Mouse (Mus musculus): Measurements from ENCODE around the gene Vsx1.

Vsx1 gene

GRCm38 (mm10) chr2:150689223-150689800 is at the start of gene Vsx1:
Vsx1 (minus strand) TSS chr2:150689360.
- DNase-seq = no peak

GRCm38 (mm10) chr2:150737881-150738280 is 48.7 kb upstream of the Vsx1 start:
- no peak for DNase-seq

- DNase-seq = no peak
Measured at GRCm38 (mm10) chr2:150735756-150736576, 46.8 kb upstream of the Vsx1 start.

DNA sequence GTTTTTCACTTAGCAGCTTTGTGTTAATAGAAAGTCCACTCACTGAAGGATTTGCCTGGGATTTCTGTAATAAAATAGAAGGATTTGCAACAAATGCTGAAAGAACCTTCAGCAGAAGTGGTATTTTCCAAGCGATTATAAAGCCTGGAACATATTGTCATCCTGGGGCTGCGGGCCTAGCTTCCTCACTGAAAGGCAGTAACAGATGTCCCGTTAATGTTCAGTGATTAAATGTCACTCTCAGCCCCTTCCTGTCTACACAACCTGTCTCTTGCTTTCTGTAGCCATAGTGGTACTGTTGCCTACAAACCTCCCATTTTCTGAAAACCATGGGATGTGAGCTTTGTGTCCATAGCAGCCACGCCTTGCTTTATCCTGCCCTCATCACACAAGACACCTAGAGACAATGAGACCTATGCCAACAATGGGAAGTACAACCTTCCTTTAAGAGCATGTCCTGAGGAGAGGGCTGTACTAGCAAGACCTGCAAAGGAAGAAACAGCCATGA is 23.1 kb upstream of the Vsx1 start:
- no peak for DNase-seq

GRCm38 (mm10) chr2:150691481-150692170 is 2.5 kb upstream of the Vsx1 start:
- DNase-seq = no peak

GRCm38 (mm10) chr2:150690216-150690615 is 1.1 kb upstream of the Vsx1 start:
- DNase-seq = no peak

DNA sequence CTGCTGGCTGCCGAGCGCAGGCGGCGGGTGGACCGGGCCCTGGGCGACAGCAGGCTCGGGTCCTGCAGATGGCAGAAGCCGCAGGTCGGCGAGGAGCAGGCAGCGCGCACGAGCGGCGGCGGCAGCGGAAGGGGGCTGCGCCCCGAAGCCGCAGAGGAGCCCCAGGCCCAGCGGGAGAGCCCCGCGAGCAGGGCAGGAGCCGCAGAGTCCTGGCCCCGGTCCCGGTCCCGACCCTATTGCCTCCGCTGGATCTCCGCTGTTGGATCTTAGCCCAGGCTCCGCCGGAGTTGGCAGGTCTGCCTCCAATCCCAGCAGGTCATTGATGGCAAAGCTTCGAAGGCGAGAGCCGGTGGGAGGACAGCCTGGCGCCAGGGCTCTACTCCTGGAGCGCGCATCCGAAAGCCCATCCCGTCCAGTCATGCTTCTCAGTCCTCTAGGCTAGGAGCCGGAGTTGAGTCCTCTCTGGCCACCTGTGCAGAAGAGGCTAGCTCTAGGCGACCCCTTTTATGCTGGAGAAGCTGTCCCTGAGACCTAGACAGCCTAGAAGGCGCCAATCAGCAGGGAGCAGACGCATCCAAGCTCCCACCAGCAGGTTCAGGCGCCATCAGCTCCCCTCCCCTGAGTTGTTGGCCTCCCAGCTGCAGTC is 496 bp downstream of the Vsx1 start:
- DNase-seq = peak; percentile 40

GRCm38 (mm10) chr2:150687871-150688540 is 1.2 kb downstream of the Vsx1 start:
- DNase-seq = no peak

DNA sequence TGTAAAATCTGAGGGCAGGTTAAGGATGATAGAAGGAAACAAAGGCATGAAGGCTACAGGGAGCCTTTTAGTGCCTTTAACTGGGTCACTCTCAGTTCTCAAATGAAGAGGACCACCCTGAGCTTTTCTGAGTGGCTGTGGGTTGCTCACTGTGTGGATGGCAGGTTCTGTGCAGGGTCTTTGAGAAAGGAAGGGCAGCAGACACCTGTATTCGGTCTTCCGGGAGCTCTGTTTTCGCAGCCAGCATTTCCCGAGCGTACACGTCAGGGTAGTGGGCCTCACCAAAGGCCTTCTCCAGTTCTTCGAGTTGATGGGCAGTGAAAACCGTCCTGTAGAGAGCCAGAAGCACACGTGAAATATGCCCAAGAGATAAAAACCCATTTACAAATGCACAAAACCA is 3.8 kb downstream of the Vsx1 start:
- DNase-seq = no peak

GRCm38 (mm10) chr2:150684451-150684850 is 4.7 kb downstream of the Vsx1 start:
- no peak for DNase-seq

GRCm38 (mm10) chr2:150681581-150681980 is 7.6 kb downstream of the Vsx1 start:
- DNase-seq = no peak

DNA sequence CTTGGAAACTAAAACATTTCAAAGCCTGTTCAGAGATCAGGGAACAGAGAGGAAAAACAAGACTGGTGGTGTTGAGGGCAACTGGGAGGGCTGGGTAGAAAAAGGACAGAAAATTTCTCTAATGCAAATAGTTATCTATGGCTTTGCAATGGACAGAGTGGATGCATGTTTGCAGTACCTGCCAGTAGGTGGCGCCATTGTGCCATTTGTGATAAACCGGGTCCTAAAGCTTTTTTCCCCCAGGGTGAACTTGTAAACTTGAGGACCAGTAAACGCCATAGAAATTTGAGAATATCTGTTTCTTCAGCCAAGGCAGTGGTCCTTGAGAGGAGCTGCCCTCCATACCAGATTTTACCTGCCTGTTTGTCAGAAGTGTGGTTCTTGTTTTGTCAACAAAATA is 10.8 kb downstream of the Vsx1 start:
- DNase-seq = peak; percentile 60

DNA sequence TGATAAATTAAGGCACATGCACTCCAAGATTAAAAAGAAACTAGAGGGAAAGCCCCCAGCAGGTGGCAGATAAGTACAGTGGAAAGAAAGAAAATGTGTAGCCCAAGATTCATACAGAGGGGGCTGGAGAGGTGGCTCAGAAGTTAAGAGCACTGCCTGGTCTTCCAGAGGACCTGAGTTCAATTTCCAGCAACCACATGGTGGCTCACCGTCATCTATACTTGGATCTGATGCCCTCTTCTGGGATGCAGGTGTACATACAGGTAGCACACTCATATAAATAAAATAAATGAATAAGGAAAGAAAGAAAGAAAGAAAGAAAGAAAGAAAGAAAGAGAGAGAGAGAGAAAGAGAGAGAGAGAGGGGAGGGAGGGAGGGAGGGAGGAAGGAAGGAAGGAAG is 13.6 kb downstream of the Vsx1 start:
- DNase-seq = no peak

DNA sequence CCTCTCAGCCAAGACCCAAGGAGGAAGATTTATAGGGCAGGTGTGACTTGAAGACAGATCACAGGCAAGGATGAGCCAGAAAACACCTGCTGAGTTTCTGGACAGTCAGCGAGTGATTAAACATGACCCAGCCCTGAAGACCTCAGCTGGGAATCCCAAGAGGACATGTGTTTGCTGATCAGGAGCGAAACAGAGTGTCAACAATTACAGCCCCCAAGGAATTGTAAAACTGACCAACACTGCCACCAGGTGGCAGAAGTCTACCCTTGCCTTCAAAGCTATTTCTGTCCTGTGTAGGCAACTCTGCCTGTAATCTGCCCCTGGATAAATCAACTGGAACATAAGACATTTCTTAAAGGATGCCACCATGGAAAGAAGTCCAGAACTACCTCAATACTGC is 14.3 kb downstream of the Vsx1 start:
- DNase-seq = peak; percentile 58

GRCm38 (mm10) chr2:150673929-150674328 is 15.2 kb downstream of the Vsx1 start:
- no peak for DNase-seq

DNA sequence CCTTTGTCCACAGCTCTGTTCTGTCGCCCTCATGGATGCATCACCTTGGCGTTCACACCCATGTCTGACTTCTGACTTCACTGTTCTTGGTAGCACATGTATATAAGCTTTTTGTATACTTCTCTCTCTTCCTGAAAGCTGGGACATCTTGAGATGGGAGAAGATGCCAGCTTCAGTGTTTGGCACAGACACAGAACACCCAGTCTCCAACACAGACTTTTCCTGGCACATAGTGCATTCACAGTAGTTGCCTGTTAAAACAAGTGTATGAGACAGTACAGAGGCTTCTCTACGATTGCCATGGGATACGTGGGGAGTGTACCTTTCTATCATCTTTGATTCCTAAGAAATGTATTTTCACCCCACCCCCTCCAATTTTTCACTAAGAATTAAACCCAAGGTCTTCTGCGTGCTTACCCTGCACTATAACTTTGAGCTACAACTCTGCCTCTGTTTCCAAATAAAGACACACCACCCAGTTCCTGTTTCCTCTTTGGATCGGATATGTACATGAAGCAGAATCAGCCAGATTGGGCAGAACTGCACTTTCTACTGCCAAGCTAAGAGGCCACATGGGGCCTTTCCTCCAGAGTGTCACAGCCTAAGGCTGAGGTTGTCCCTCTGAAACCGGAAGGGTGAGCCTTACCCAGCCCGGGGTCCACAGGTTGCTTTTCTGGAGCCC is 17.4 kb downstream of the Vsx1 start:
- DNase-seq = peak; percentile 38

GRCm38 (mm10) chr2:150670926-150671325 is 18.2 kb downstream of the Vsx1 start:
- DNase-seq = no peak

GRCm38 (mm10) chr2:150669454-150670045 is 19.6 kb downstream of the Vsx1 start:
- no peak for DNase-seq

- DNase-seq = no peak
Measured at GRCm38 (mm10) chr2:150668956-150669355, 20.2 kb downstream of the Vsx1 start.

DNA sequence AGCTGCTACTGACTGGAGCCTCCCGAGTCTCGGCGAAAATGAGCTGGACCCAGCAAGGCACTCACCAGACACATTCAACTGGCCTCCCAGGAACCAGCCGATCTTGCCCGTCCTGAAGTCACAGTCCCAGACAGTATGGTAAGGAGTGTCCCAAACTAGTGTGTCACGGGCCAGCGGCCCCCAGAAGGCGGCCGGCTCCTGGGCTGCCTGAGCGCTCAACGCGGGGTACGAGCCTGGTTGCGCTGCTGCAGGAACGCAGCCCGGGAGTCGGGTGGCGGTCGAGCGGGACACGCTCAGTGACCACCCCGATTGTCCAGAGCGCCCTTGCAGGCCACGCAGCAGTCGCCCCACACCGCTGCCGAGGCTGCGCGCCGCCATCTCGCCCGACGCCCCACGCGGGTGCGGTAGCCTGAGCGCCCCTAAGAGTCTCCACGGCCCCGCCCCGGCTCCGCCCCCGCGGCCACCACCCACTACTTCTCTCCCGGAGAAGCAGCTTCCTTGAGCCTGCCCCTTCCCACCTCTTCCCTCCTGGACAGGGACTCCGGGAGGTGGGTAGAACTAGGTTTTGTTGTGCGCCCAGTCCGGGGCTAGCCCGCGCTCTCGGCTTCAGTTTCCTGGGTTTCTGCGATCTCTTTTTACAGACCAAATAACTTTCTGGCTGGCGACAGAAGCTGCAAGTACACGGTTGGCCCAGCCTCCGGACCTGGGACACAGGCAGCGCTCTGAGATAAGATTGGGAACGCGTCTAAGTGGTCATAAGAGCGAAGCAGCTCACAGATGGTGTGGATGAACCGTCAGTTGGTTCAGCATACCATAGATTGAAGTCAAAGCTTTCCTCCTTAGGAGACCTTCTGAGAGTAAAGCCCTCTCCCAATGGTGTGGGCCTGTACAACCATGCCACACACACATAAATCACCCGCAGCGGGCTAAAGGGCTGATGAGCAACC is 21.1 kb downstream of the Vsx1 start, which contains the start of gene Acss1:
Gene Acss1 (minus strand): TSS at position 681 of the 947 bp plus-strand sequence.
- DNase-seq = peak; percentile 74
